Mouse (Mus musculus) adrenal gland, adult 18-20 months (tissue): ENCODE results near the gene Prm2. TPM values are rescaled to one million over a fixed set of nuclear protein-coding genes. Genes with fewer than 3 reads are reported as not detected.

Source experiments
- total RNA-seq, 2 experiments: library from RNA; stranded (reverse); gene quantifications; 1 replicate in 1 of 2; 2 replicates in 1 of 2; pipeline ENCODE4 v1.2.3; 2021

Prm2 gene
- total RNA-seq, 2 experiments from 2014 or later = not detected

Other genes with a start within 250 kb of the Prm2 start
- gene Socs1, start 10.6 kb downstream of the Prm2 start, total RNA-seq = 1 to 10 TPM; 3.7 to 4.1 TPM
- gene Tnp2, start 7.5 kb downstream of the Prm2 start, total RNA-seq = not detected
- gene Prm3, start 5.2 kb downstream of the Prm2 start, total RNA-seq = not detected
- gene Prm1, start 9.7 kb upstream of the Prm2 start, total RNA-seq = not detected
- gene Gm11172, start 16.8 kb upstream of the Prm2 start, total RNA-seq = not detected
- gene Rmi2, start 38.9 kb upstream of the Prm2 start, total RNA-seq = under 1 TPM; 0.51 to 0.56 TPM